Mouse (Mus musculus): Measurements from ENCODE around the gene Asna1.

DNA sequence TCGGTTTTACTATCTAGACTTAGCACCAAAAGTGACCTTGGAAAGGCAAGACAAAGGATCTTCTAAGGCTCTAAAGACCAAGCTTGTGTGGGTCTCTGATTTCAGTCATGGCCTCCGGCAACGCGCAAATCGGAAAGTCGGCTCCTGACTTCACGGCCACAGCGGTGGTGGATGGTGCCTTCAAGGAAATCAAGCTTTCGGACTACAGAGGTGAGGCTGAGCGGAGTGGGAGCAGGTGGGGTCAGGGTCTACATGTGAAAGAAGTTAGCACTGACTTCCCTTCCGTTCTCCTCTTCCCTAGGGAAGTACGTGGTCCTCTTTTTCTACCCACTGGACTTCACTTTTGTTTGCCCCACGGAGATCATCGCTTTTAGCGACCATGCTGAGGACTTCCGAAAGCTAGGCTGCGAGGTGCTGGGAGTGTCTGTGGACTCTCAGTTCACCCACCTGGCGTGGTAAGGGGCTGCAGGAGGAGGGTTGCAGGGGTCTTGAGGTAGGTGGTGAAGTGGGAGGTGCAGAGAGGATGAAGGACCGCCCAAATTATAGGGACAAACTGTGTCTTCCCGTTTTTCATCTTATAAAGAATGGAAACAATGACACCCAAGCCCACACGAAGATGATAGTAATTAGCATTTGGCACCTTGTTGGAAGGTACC, 54.8 kb downstream of the Asna1 start:
- TF ChIP-seq CTCF (IDR thresholded peaks at IDR 0.05; ENCODE audit: low read depth) (no peak), EP300 (IDR thresholded peaks at IDR 0.05; ENCODE audit: low read depth) (0 out of 2 replicates have a peak, but pooled peaks have one; percentile 4)
